ENCODE assay signal across 19 mouse cellular contexts in genomic region chr2:58179056-58179455, GRCm38 (mm10). TPM values are rescaled to one million over a fixed set of nuclear protein-coding genes. Genes with fewer than 3 reads are reported as not detected.
DNase-seq lines count a peak whose midpoint lies in the region; ATAC-seq and TF ChIP-seq lines count a peak whose summit lies in the region.
"Had no signal": no experiment of that assay in that cellular context is flagged by ENCODE, and none has a peak within 500 bp of the region (broad histone marks: within the 10 kb centered on the region; RNA-seq: fewer than 3 reads in every experiment).

No protein-coding gene starts in this region.

- TF ChIP-seq EP300 in liver, postnatal 0 days (IDR thresholded peaks at IDR 0.05; ENCODE audit: low read depth), result no peak
- no peak for TF ChIP-seq EP300 in stomach, postnatal 0 days (optimal IDR thresholded peaks at IDR 0.05)

- no peaks in the 10 kb centered on the region for H3K27me3 ChIP-seq in liver, postnatal 0 days (ENCODE audit: insufficient read depth, low read length)
- no peaks in the 10 kb centered on the region for H3K27me3 ChIP-seq in stomach, postnatal 0 days (ENCODE audit: control insufficient read depth, insufficient read depth, low read length)
- no peaks in the 10 kb centered on the region for H3K27me3 ChIP-seq in forebrain, embryonic 10.5 days (ENCODE audit: poor library complexity, severe bottlenecking)
- H3K27me3 ChIP-seq: embryonic facial prominence, embryonic 15.5 days; kidney, embryonic 15.5 days; liver, embryonic 12.5 days; neural tube, embryonic 12.5 days; Patski had no signal

- WGBS in liver, postnatal 0 days (ENCODE audit: insufficient replicate concordance), result 35% methylated on average over 1 of the region's 1 CpGs
- 41% methylated on average over 1 of the region's 1 CpGs for WGBS in stomach, postnatal 0 days
- 92% methylated on average over 1 of the region's 1 CpGs for WGBS in forebrain, embryonic 10.5 days

- TF ChIP-seq CTCF in liver, postnatal 0 days (IDR thresholded peaks at IDR 0.05; ENCODE audit: low read depth), result 0 out of 2 replicates have a peak, but pooled peaks have one; percentile 10
- 0 out of 2 replicates have a peak, but pooled peaks have one; percentile 2 for TF ChIP-seq CTCF in stomach, postnatal 0 days (IDR thresholded peaks at IDR 0.05; ENCODE audit: low read depth)
- no peak for TF ChIP-seq CTCF in layer of hippocampus, adult 2 months (conservative IDR thresholded peaks at IDR 0.05)

- H3K9me3 ChIP-seq in liver, postnatal 0 days (ENCODE audit: low read length), result no peaks in the 10 kb centered on the region
- no peaks in the 10 kb centered on the region for H3K9me3 ChIP-seq in stomach, postnatal 0 days (ENCODE audit: control insufficient read depth, low read length)
- H3K9me3 ChIP-seq in forebrain, embryonic 10.5 days, result no peaks in the 10 kb centered on the region
- H3K9me3 ChIP-seq: embryonic facial prominence, embryonic 15.5 days; kidney, embryonic 15.5 days; limb, embryonic 10.5 days; liver, embryonic 12.5 days; neural tube, embryonic 12.5 days had no signal

- H3K4me3 ChIP-seq in liver, postnatal 0 days (ENCODE audit: low read depth, low read length), result no peak overlapping the region
- no peak overlapping the region for H3K4me3 ChIP-seq in stomach, postnatal 0 days (ENCODE audit: low read depth, low read length)
- H3K4me3 ChIP-seq in layer of hippocampus, adult 2 months, result no peak overlapping the region
- H3K4me3 ChIP-seq in forebrain, embryonic 10.5 days, result no peak overlapping the region
- H3K4me3 ChIP-seq: embryonic facial prominence, embryonic 15.5 days; kidney, embryonic 15.5 days; limb, embryonic 10.5 days; liver, embryonic 12.5 days; neural tube, embryonic 12.5 days had no signal

- H3K27ac ChIP-seq in liver, postnatal 0 days (ENCODE audit: low read depth), result no peak overlapping the region
- no peak overlapping the region for H3K27ac ChIP-seq in stomach, postnatal 0 days (replicated peaks)
- no peak overlapping the region for H3K27ac ChIP-seq in layer of hippocampus, adult 2 months
- H3K27ac ChIP-seq in forebrain, embryonic 10.5 days, result no peak overlapping the region
- H3K27ac ChIP-seq: embryonic facial prominence, embryonic 15.5 days; kidney, embryonic 15.5 days; limb, embryonic 10.5 days; liver, embryonic 12.5 days; neural tube, embryonic 12.5 days had no signal

- no peaks in the 10 kb centered on the region for H3K36me3 ChIP-seq in liver, postnatal 0 days (replicated peaks; ENCODE audit: insufficient read depth, low read length)
- H3K36me3 ChIP-seq in stomach, postnatal 0 days (ENCODE audit: control insufficient read depth, insufficient read depth, low read length), result no peaks in the 10 kb centered on the region
- H3K36me3 ChIP-seq in forebrain, embryonic 10.5 days (replicated peaks), result no peaks in the 10 kb centered on the region
- H3K36me3 ChIP-seq: embryonic facial prominence, embryonic 15.5 days; kidney, embryonic 15.5 days; limb, embryonic 10.5 days; liver, embryonic 12.5 days; neural tube, embryonic 12.5 days had no signal

- H3K4me1 ChIP-seq in liver, postnatal 0 days (ENCODE audit: insufficient read depth), result no peaks in the 10 kb centered on the region
- no peaks in the 10 kb centered on the region for H3K4me1 ChIP-seq in stomach, postnatal 0 days (replicated peaks; ENCODE audit: control insufficient read depth, insufficient read depth)
- H3K4me1 ChIP-seq in forebrain, embryonic 10.5 days, result no peaks in the 10 kb centered on the region
- H3K4me1 ChIP-seq: limb, embryonic 10.5 days; liver, embryonic 12.5 days had no signal

- ATAC-seq in liver, postnatal 0 days, result no peak
- peak; percentile 73 for ATAC-seq in inflammation-experienced regulatory T-cells, adult 6 months
- ATAC-seq in stomach, postnatal 0 days (ENCODE audit: low FRiP score, low TSS enrichment), result no peak
- ATAC-seq: liver, embryonic 12.5 days; Patski had no signal

- DNase-seq in liver, postnatal 0 days, result no peak
- DNase-seq in liver, result no peak
- DNase-seq in stomach, postnatal 0 days (ENCODE audit: low spot score), result no peak
- DNase-seq in left cerebral cortex, adult 9 months (ENCODE audit: low spot score in 2 of 2), result no peak
- DNase-seq in left cerebral cortex, postnatal 36 days (ENCODE audit: low spot score in 2 of 2), result no peak
- DNase-seq in layer of hippocampus, adult 2 months (ENCODE audit: low spot score in 2 of 2), result no peak
- DNase-seq in forebrain, embryonic 10.5 days (ENCODE audit: extremely low spot score, low spot score), result no peak
- DNase-seq: cerebellum, postnatal 10 days; embryo, embryonic 11 days; gastrocnemius, postnatal 14 days; heart, postnatal 4 days; right cerebral cortex, postnatal 14 days had no signal

- intact Hi-C loops in left cerebral cortex, postnatal 36 days (cut with DNase I), result no loop called here

- no peak overlapping the region for H3K4me2 ChIP-seq in liver, postnatal 0 days (ENCODE audit: low read depth, low read length)
- no peak overlapping the region for H3K4me2 ChIP-seq in stomach, postnatal 0 days (replicated peaks; ENCODE audit: low read depth)
- H3K4me2 ChIP-seq: embryonic facial prominence, embryonic 15.5 days; kidney, embryonic 15.5 days; liver, embryonic 12.5 days; neural tube, embryonic 12.5 days had no signal

- H3K9ac ChIP-seq in liver, postnatal 0 days (replicated peaks), result no peak overlapping the region
- H3K9ac ChIP-seq in stomach, postnatal 0 days (ENCODE audit: low read length), result no peak overlapping the region
- H3K9ac ChIP-seq: embryonic facial prominence, embryonic 15.5 days; kidney, embryonic 15.5 days; liver, embryonic 12.5 days; neural tube, embryonic 12.5 days had no signal

RNA-seq across cellular contexts. Expression of gene Cytip, which starts 16.3 kb away (rescaled TPM):
- 6.8 and 7.5 TPM in 2 replicates for polyA plus RNA-seq in liver, postnatal 0 days (2015; fragmentation: Nextera tagmentation; extraction: Ambion mirVana)
- polyA plus RNA-seq in inflammation-experienced regulatory T-cells, adult 6 months (2017; shearing (Covaris generic)), result 100 to 1,000 TPM; 325 to 394 (median 384) TPM
- polyA plus RNA-seq in stomach, postnatal 0 days (2015; fragmentation: Nextera tagmentation; extraction: Ambion mirVana), result 0.87 and 1.2 TPM in 2 replicates
- total RNA-seq in left cerebral cortex, postnatal 36 days (2021), result not detected
- total RNA-seq in layer of hippocampus, adult 2 months (2021), result under 1 TPM in 1 of 2 experiments, not detected in 1; 0.42 TPM
- polyA plus RNA-seq in forebrain, embryonic 10.5 days (2016; fragmentation: Nextera tagmentation; extraction: Ambion mirVana), result 0.17 and 0.21 TPM in 2 replicates

Comparison
In these comparisons a context has a peak if more than half of its experiments do, and no peak if none do; other contexts are left out.
1. RNA of gene Cytip, which starts 16.3 kb away (polyA plus RNA-seq): 325 to 394 TPM in inflammation-experienced regulatory T-cells, adult 6 months; 6.8 to 7.5 TPM in liver, postnatal 0 days, 0.87 to 1.2 TPM in stomach, postnatal 0 days and 0.17 to 0.21 TPM in forebrain, embryonic 10.5 days; every median in the first group is over 10 times any median in the second.